In genomic region chr11:21993597-21994376, GRCm38 (mm10) we compare ENCODE assay signal across 9 mouse cellular contexts. TPM values are rescaled to one million over a fixed set of nuclear protein-coding genes. Genes with fewer than 3 reads are reported as not detected.
A peak's percentile ranks its signal among the peaks of the same experiment; 100 is the strongest.
DNase-seq lines count a peak whose midpoint lies in the region; ATAC-seq and TF ChIP-seq lines count a peak whose summit lies in the region.
"Had no signal": no experiment of that assay in that cellular context is flagged by ENCODE, and none has a peak within 500 bp of the region (broad histone marks: within the 10 kb centered on the region; RNA-seq: fewer than 3 reads in every experiment).

No protein-coding gene starts in this region.

- no peak for ATAC-seq in heart, postnatal 0 days (ENCODE audit: insufficient read depth, low read depth)
- ATAC-seq in midbrain, embryonic 12.5 days (ENCODE audit: low FRiP score, low read depth), result no peak; the same call in 1 of the 2 replicates
- ATAC-seq in activated CD4-positive, CD25-positive, alpha-beta regulatory T cell, adult 4 months, result no peak

- no peak overlapping the region for H3K9ac ChIP-seq in heart, postnatal 0 days (replicated peaks; ENCODE audit: low read depth, low read length)
- peak overlapping the region; percentile 93 for H3K9ac ChIP-seq in midbrain, embryonic 12.5 days (replicated peaks)

- WGBS in heart, postnatal 0 days, result 2% methylated on average over 38 of the region's 47 CpGs
- WGBS in midbrain, embryonic 12.5 days, result 2% methylated on average over 46 of the region's 47 CpGs

- DNase-seq in adrenal gland, adult (ENCODE audit: inconsistent age in 2 of 2, low spot score in 1 of 2), result peak; percentile 27 to 85
- DNase-seq in adrenal gland, postnatal 36 days, result no peak
- peak; percentile 6 to 48 for DNase-seq in urinary bladder, adult 18-20 months (ENCODE audit: low spot score in 2 of 2)
- DNase-seq in urinary bladder, postnatal 10 days (ENCODE audit: low spot score), result no peak
- no peak for DNase-seq in heart, postnatal 0 days (ENCODE audit: low spot score)
- DNase-seq in kidney, postnatal 14 days, result peak; percentile 42

- TF ChIP-seq CTCF in heart, postnatal 0 days (IDR thresholded peaks at IDR 0.05; ENCODE audit: low read depth), result no peak

- H3K27ac ChIP-seq in heart, postnatal 0 days (ENCODE audit: low read depth), result no peak overlapping the region
- H3K27ac ChIP-seq in midbrain, embryonic 12.5 days (replicated peaks), result peak overlapping the region; percentile 96
- H3K27ac ChIP-seq: left cerebral cortex, adult 2 months had no signal

- peaks cover 6% of the 10 kb centered on the region; the same call in 1 of the 2 replicates for H3K9me3 ChIP-seq in heart, postnatal 0 days (replicated peaks; ENCODE audit: control insufficient read depth, low read length)
- H3K9me3 ChIP-seq in midbrain, embryonic 12.5 days, result no peaks in the 10 kb centered on the region

- H3K4me3 ChIP-seq in heart, postnatal 0 days (ENCODE audit: low read depth, low read length), result peak overlapping the region; percentile 25; the same call in 1 of the 2 replicates
- peak overlapping the region; percentile 79 for H3K4me3 ChIP-seq in midbrain, embryonic 12.5 days
- H3K4me3 ChIP-seq: left cerebral cortex, adult 2 months had no signal

- H3K27me3 ChIP-seq in heart, postnatal 0 days (ENCODE audit: control insufficient read depth, insufficient read depth, low read length), result peaks cover 94% of the 10 kb centered on the region
- H3K27me3 ChIP-seq in midbrain, embryonic 12.5 days, result peaks cover 57% of the 10 kb centered on the region

- no peaks in the 10 kb centered on the region for H3K4me1 ChIP-seq in heart, postnatal 0 days (ENCODE audit: control insufficient read depth, insufficient read depth)
- peaks cover 55% of the 10 kb centered on the region for H3K4me1 ChIP-seq in midbrain, embryonic 12.5 days

- no peaks in the 10 kb centered on the region for H3K36me3 ChIP-seq in heart, postnatal 0 days (replicated peaks; ENCODE audit: control insufficient read depth, insufficient read depth, low read length)
- H3K36me3 ChIP-seq in midbrain, embryonic 12.5 days, result peaks cover 14% of the 10 kb centered on the region

- no peak overlapping the region for H3K4me2 ChIP-seq in heart, postnatal 0 days (ENCODE audit: low read depth, low read length)
- peak overlapping the region; percentile 83 for H3K4me2 ChIP-seq in midbrain, embryonic 12.5 days (replicated peaks)

- TF ChIP-seq EP300 in heart, postnatal 0 days (IDR thresholded peaks at IDR 0.05; ENCODE audit: low read depth), result no peak

RNA-seq across cellular contexts. Expression of gene Otx1, which starts 8.9 kb away (rescaled TPM):
- total RNA-seq in adrenal gland, postnatal 36 days (2021), result not detected
- total RNA-seq in heart, postnatal 0 days (2014; rRNA removed; ENCODE audit: low replicate concordance), result not detected in 2 replicates
- 0.04 and 0.05 TPM in 2 replicates for polyA plus RNA-seq in heart, postnatal 0 days (2015; fragmentation: Nextera tagmentation; extraction: Ambion mirVana)
- 26.8 and 42.7 TPM in 2 replicates for polyA plus RNA-seq in midbrain, embryonic 12.5 days (2016; fragmentation: Nextera tagmentation; extraction: Ambion mirVana)
- polyA plus RNA-seq in activated CD4-positive, CD25-positive, alpha-beta regulatory T cell, adult 4 months (2017; shearing (Covaris generic)), result under 1 TPM in 1 of 2 experiments, not detected in 1; 0.27 TPM

Comparison
In these comparisons a context has a peak if more than half of its experiments do, and no peak if none do; other contexts are left out.
1. DNase-seq: peak in adrenal gland, adult (2 of 2), urinary bladder, adult 18-20 months (2 of 2) and kidney, postnatal 14 days (single experiment); none in adrenal gland, postnatal 36 days (0 of 2), urinary bladder, postnatal 10 days (single experiment) and heart, postnatal 0 days (single experiment).
2. RNA of gene Otx1, which starts 8.9 kb away (polyA plus RNA-seq): 26.8 to 42.7 TPM in midbrain, embryonic 12.5 days; 0.27 TPM in activated CD4-positive, CD25-positive, alpha-beta regulatory T cell, adult 4 months and 0.04 to 0.05 TPM in heart, postnatal 0 days; every median in the first group is over 10 times any median in the second.